Mouse (Mus musculus): Measurements from ENCODE around the gene Bmp5. TPM values are rescaled to one million over a fixed set of nuclear protein-coding genes. Genes with fewer than 3 reads are reported as not detected.

Gene Bmp5
- total RNA-seq, 2 experiments from 2014 or later = 1.0 to 1.7 TPM

- TF ChIP-seq CTCF (IDR thresholded peaks at IDR 0.05) = no peak
- no peak overlapping the region for H3K4me3 ChIP-seq
- intact Hi-C loops (cut with DNase I) = no loop called here
Measured at GRCm38 (mm10) chr9:75850670-75851228, 75.6 kb downstream of the Bmp5 start.

GRCm38 (mm10) chr9:75858161-75858560, 83.0 kb downstream of the Bmp5 start:
- DNase-seq (ENCODE audit: extremely low spot score in 1 of 2, low spot score in 2 of 2) = no peak
- H3K27ac ChIP-seq = no peak overlapping the region
- intact Hi-C loops (cut with DNase I) = no loop called here
- no peak overlapping the region for H3K4me3 ChIP-seq
- no peak for TF ChIP-seq CTCF (IDR thresholded peaks at IDR 0.05)

More at GRCm38 (mm10) chr9:75850670-75851228, 75.6 kb downstream of the Bmp5 start:
- no peak for DNase-seq (ENCODE audit: extremely low spot score in 1 of 2, low spot score in 2 of 2)
- no peak overlapping the region for H3K27ac ChIP-seq

- Histone ChIP-seq H3K27ac (no peak overlapping the region), H3K4me3 (no peak overlapping the region)
- intact Hi-C loops (cut with DNase I) = no loop called here
- DNase-seq (ENCODE audit: extremely low spot score in 1 of 2, low spot score in 2 of 2) = no peak
- no peak for TF ChIP-seq CTCF (IDR thresholded peaks at IDR 0.05)
Measured at GRCm38 (mm10) chr9:75858939-75859338, 83.8 kb downstream of the Bmp5 start.

- intact Hi-C loops (cut with DNase I) = no loop called here
- no peak for DNase-seq (ENCODE audit: extremely low spot score in 1 of 2, low spot score in 2 of 2)
- Histone ChIP-seq H3K27ac (no peak overlapping the region), H3K4me3 (no peak overlapping the region)
- no peak for TF ChIP-seq CTCF (IDR thresholded peaks at IDR 0.05)
Measured at GRCm38 (mm10) chr9:75870332-75871177, 95.4 kb downstream of the Bmp5 start.

GRCm38 (mm10) chr9:75876333-75876732, 101.2 kb downstream of the Bmp5 start:
- TF ChIP-seq CTCF (IDR thresholded peaks at IDR 0.05) = no peak
- Histone ChIP-seq H3K27ac (no peak overlapping the region), H3K4me3 (no peak overlapping the region)
- intact Hi-C loops (cut with DNase I) = no loop called here
- DNase-seq (ENCODE audit: extremely low spot score in 1 of 2, low spot score in 2 of 2) = no peak

- TF ChIP-seq CTCF (IDR thresholded peaks at IDR 0.05) = no peak
- no peak overlapping the region for H3K27ac ChIP-seq
- intact Hi-C loops (cut with DNase I) = no loop called here
- H3K4me3 ChIP-seq = no peak overlapping the region
- DNase-seq (ENCODE audit: extremely low spot score in 1 of 2, low spot score in 2 of 2) = no peak
Measured at GRCm38 (mm10) chr9:75883481-75884190, 108.5 kb downstream of the Bmp5 start.

- TF ChIP-seq CTCF (IDR thresholded peaks at IDR 0.05) = no peak
Measured at GRCm38 (mm10) chr9:75886801-75887544, 111.8 kb downstream of the Bmp5 start.

GRCm38 (mm10) chr9:75896918-75897317, 121.8 kb downstream of the Bmp5 start:
- no peak for DNase-seq (ENCODE audit: extremely low spot score in 1 of 2, low spot score in 2 of 2)
- no peak for TF ChIP-seq CTCF (IDR thresholded peaks at IDR 0.05)
- no peak overlapping the region for H3K27ac ChIP-seq
- H3K4me3 ChIP-seq = no peak overlapping the region
- intact Hi-C loops (cut with DNase I) = no loop called here

More at GRCm38 (mm10) chr9:75886801-75887544, 111.8 kb downstream of the Bmp5 start:
- intact Hi-C loops (cut with DNase I) = no loop called here
- Histone ChIP-seq H3K4me3 (no peak overlapping the region), H3K27ac (no peak overlapping the region)
- no peak for DNase-seq (ENCODE audit: extremely low spot score in 1 of 2, low spot score in 2 of 2)

GRCm38 (mm10) chr9:75898022-75898421, 122.9 kb downstream of the Bmp5 start:
- Histone ChIP-seq H3K27ac (no peak overlapping the region), H3K4me3 (no peak overlapping the region)
- DNase-seq (ENCODE audit: extremely low spot score in 1 of 2, low spot score in 2 of 2) = no peak
- no peak for TF ChIP-seq CTCF (IDR thresholded peaks at IDR 0.05)
- intact Hi-C loops (cut with DNase I) = no loop called here

GRCm38 (mm10) chr9:75901219-75901618, 126.1 kb downstream of the Bmp5 start:
- intact Hi-C loops (cut with DNase I) = no loop called here
- no peak overlapping the region for H3K4me3 ChIP-seq
- TF ChIP-seq CTCF (IDR thresholded peaks at IDR 0.05) = no peak
- no peak for DNase-seq (ENCODE audit: extremely low spot score in 1 of 2, low spot score in 2 of 2)
- H3K27ac ChIP-seq = no peak overlapping the region

GRCm38 (mm10) chr9:75905497-75905896, 130.3 kb downstream of the Bmp5 start:
- no peak overlapping the region for H3K27ac ChIP-seq
- intact Hi-C loops (cut with DNase I) = no loop called here
- H3K4me3 ChIP-seq = no peak overlapping the region
- TF ChIP-seq CTCF (IDR thresholded peaks at IDR 0.05) = peak; percentile 41
- DNase-seq (ENCODE audit: extremely low spot score in 1 of 2, low spot score in 2 of 2) = no peak
